Mouse (Mus musculus): ENCODE measurements around the gene Pcolce. TPM values are rescaled to one million over a fixed set of nuclear protein-coding genes. Genes with fewer than 3 reads are reported as not detected.

Pcolce gene
- total RNA-seq, 2 experiments from 2014 or later: 190 to 251 TPM

DNA sequence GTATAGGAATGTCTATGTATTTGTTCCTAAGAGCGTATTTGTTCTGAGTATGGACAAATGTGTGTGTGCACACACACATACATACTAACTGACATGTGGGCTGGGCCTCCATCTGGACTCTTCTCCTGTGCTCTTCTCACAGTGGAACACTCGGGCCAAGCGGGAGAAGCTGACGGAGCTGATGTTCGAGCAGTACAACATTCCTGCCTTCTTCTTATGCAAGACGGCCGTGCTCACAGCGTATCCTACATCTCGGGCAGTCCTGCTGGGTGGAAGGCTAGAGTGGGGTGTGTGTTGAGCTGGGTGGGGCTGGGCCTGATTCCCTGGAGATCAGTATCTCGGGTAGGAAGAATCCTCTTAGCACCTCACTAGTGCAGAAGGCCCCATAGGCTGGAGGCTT lies 50.6 kb downstream of the Pcolce start:
- intact Hi-C loops (cut with DNase I; ENCODE audit: low total_unique reads): no loop called here
- DNase-seq: no peak

DNA sequence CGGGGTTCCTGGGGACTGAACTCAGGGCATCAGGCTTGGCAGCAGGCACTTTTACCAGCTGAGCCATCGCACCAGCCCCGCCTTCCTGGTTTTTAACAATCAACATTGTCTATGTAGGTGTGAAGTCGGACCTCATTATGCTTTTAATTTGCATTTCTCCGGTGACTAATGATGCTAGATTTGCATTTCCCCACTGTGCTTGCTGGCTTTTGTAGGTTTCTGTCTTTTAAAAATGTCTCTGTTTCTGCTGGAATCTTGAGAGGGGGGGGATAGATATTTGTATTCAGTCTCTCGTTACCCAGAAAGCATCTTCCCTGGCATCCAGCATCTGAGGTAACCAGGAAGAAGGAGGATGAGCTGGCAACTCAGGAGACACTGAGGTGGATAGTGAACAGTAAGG lies 52.0 kb downstream of the Pcolce start:
- intact Hi-C loops (cut with DNase I; ENCODE audit: low total_unique reads): no loop called here
- DNase-seq: no peak

Other genes with a start within 250 kb of the Pcolce start
- under 1 TPM; 0.02 TPM for gene Zan, start 136.7 kb downstream of the Pcolce start, total RNA-seq (2021)
- gene Pop7, start 111.3 kb downstream of the Pcolce start, total RNA-seq (2021): 10 to 100 TPM; 15.9 to 16.1 TPM
- 10 to 100 TPM; 13.4 to 18.5 TPM for gene Gigyf1, start 95.2 kb downstream of the Pcolce start, total RNA-seq (2021)
- gene Epo, start 80.5 kb downstream of the Pcolce start, total RNA-seq (2021): not detected
- gene Gnb2, start 80.3 kb downstream of the Pcolce start, total RNA-seq (2021): 100 to 1,000 TPM; 194 to 231 TPM
- gene Actl6b, start 60.3 kb downstream of the Pcolce start, total RNA-seq (2021): not detected
- gene Tfr2, start 43.9 kb downstream of the Pcolce start, total RNA-seq (2021): under 1 TPM in 1 of 2 experiments, not detected in 1; 0.06 TPM
- gene Mospd3, start 12.7 kb downstream of the Pcolce start, total RNA-seq (2021): 10 to 100 TPM; 15.3 to 18.1 TPM
- under 1 TPM in 1 of 2 experiments, not detected in 1; 0.27 TPM for gene Fbxo24, start 15.2 kb upstream of the Pcolce start, total RNA-seq (2021)
- 10 to 100 TPM; 14.8 to 15.3 TPM for gene Lrch4, start 15.3 kb upstream of the Pcolce start, total RNA-seq (2021)
- gene Gm20605, start 15.4 kb upstream of the Pcolce start, total RNA-seq (2021): 1 to 10 TPM; 3.0 to 3.6 TPM
- gene Sap25, start 27.6 kb upstream of the Pcolce start, total RNA-seq (2021): 1 to 10 TPM; 1.8 to 2.0 TPM
- under 1 TPM; 0.33 to 0.47 TPM for gene Irs3, start 31.9 kb upstream of the Pcolce start, total RNA-seq (2021)
- 1 to 10 TPM; 4.9 to 5.8 TPM for gene Agfg2, start 70.9 kb upstream of the Pcolce start, total RNA-seq (2021)
- under 1 TPM; 0.39 to 0.42 TPM for gene Nyap1, start 127.8 kb upstream of the Pcolce start, total RNA-seq (2021)
- gene Tsc22d4, start 131.9 kb upstream of the Pcolce start, total RNA-seq (2021): 100 to 1,000 TPM; 118 to 156 TPM
- gene Ppp1r35, start 165.1 kb upstream of the Pcolce start, total RNA-seq (2021): 1 to 10 TPM; 6.8 to 7.2 TPM
- gene Mepce, start 173.9 kb upstream of the Pcolce start, total RNA-seq (2021): 10 to 100 TPM; 20.7 to 21.1 TPM
- 1 to 10 TPM in 1 of 2 experiments, under 1 TPM in 1; 0.84 to 1.7 TPM for gene Zcwpw1, start 174.0 kb upstream of the Pcolce start, total RNA-seq (2021)
- under 1 TPM; 0.27 to 0.33 TPM for gene Pilra, start 222.5 kb upstream of the Pcolce start, total RNA-seq (2021)
- not detected for gene Pilrb1, start 244.3 kb upstream of the Pcolce start, total RNA-seq (2021)